Mouse (Mus musculus): ENCODE measurements around the gene Prpf38b. TPM values are rescaled to one million over a fixed set of nuclear protein-coding genes. Genes with fewer than 3 reads are reported as not detected.
A peak's percentile ranks its signal among the peaks of the same experiment; 100 is the strongest.

The Prpf38b gene
- total RNA-seq, 2 experiments from 2014 or later, result 39.6 to 43.8 TPM

- DNase-seq (ENCODE audit: low spot score in 2 of 2), result no peak
- intact Hi-C loops (cut with DNase I), result loop anchor here (5.0 to 10.0 kb wide), 6 partner anchors 52 to 584 kb away; partner anchors contain the start of genes Gpsm2 and Stxbp3
These were observed 1.0 kb downstream of the Prpf38b start for GRCm38 (mm10) chr3:108910303-108911080.

DNA sequence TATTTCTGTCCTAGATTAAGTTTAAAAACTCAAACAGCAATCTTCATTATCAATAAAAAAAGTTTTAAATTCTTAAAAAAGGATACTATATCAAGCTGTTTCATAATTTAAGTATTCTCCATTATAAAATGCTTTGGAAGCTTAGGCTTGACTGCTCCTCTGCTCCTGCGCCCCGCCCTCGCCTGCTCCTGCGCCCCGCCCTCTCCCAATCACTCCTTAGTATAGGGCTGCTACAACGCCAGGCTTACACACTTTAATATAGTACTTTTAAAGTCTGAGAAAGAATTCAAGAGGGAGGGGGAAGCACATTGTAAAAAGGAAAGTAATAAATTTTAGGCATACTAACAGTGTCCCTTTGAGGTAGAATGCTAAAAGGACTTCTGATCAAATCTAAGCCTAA is 8.6 kb downstream of the Prpf38b start:
- intact Hi-C loops (cut with DNase I), result loop anchor here (10.0 kb wide), 1 partner anchor 228 kb away; no protein-coding TSS in a partner anchor
- DNase-seq (ENCODE audit: low spot score in 2 of 2), result no peak

DNA sequence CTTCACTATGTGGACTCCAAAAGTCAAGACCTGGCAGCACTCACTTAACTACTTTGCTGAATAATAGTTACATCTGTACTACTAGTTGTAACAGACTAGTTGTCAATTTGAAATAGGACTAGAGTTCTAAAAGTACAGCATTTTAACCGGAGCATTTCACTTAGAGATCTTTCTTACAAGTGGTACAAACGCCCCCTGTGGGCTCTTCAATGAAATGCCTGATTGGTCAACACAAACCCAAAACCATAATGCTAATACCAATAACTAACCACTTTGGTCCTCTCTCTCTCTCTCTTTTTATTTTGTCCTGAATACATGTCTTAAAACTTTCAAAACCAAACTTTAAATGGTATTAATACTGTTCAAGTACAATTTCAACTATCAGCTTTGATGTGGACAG is 9.5 kb downstream of the Prpf38b start:
- no peak for DNase-seq (ENCODE audit: low spot score in 2 of 2)
- intact Hi-C loops (cut with DNase I), result loop anchor here (10.0 kb wide), 1 partner anchor 227 kb away; no protein-coding TSS in a partner anchor

DNA sequence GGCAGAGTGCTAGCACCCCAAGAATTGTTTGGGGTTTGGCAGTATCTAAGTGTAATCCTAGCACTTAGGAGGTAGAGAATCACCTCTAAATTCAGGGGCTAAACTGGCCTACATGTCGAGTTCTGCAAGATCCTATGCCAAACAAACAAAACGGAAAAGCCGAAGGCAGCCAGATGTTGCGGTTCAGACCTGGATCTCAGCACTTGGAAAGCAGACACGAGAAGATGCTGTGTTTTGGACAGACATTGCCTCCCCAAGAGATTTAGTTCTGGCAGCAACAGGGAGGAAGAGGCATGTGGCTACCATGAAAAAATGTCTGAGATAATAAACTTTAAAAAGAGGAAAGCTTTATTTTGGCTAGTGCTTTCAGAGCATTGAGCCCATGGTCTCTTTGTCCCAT is 10.8 kb downstream of the Prpf38b start:
- intact Hi-C loops (cut with DNase I), result loop anchor here (10.0 kb wide), 1 partner anchor 226 kb away; no protein-coding TSS in a partner anchor
- DNase-seq (ENCODE audit: low spot score in 2 of 2), result no peak

DNA sequence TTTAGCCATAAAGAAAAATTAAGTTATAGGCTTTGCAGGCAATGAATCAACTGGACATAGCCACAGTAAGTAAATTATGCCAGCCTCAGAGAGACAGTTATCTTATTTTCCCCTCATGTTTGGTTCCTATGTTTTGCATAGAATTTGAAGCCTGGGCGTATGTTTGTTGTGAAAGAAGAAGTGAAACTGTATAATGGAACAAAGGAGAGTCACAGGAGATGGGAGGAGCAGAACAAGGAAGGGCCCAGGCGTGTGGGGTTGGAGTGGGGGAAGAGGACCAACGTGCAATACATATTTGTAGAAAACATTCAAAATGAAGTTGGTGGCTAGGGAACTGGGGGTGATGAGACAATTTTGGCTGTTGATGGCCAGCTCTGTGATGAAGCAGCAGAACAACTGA is 11.4 kb downstream of the Prpf38b start:
- intact Hi-C loops (cut with DNase I), result loop anchor here (10.0 kb wide), 1 partner anchor 225 kb away; no protein-coding TSS in a partner anchor
- DNase-seq (ENCODE audit: low spot score in 2 of 2), result no peak

DNA sequence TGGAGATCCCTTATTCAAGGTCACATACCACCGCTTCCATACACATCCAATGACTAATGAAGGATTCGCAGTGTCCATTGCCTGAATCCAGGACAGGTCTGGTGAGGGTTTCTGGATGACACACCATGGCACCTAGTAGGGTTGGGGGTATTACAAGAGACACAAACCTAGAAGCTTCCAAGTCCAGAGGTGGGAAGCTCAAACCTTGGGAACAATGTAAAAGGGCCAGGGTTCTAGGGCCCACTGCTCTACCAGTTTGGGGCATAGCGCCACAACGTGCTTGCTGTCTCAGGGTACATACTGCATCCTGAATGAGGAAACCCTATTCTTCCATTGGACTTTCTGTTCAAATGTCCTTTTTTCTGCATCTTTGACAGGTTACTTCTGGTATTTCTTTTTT is 12.9 kb downstream of the Prpf38b start:
- intact Hi-C loops (cut with DNase I), result no loop called here
- no peak for DNase-seq (ENCODE audit: low spot score in 2 of 2)

- no peak for DNase-seq (ENCODE audit: low spot score in 2 of 2)
- intact Hi-C loops (cut with DNase I), result no loop called here
These were observed 18.6 kb downstream of the Prpf38b start for GRCm38 (mm10) chr3:108892914-108893313.

- no peak for DNase-seq (ENCODE audit: low spot score in 2 of 2)
- intact Hi-C loops (cut with DNase I), result no loop called here
These were observed 19.4 kb downstream of the Prpf38b start for GRCm38 (mm10) chr3:108892080-108892479.

GRCm38 (mm10) chr3:108889908-108890307 is 21.6 kb downstream of the Prpf38b start, which contains the start of gene Fndc7:
Gene Fndc7 (minus strand): TSS chr3:108890008.
- no peak for DNase-seq (ENCODE audit: low spot score in 2 of 2)
- intact Hi-C loops (cut with DNase I), result no loop called here

GRCm38 (mm10) chr3:108887618-108887975 is 23.9 kb downstream of the Prpf38b start:
- intact Hi-C loops (cut with DNase I), result no loop called here
- no peak for DNase-seq (ENCODE audit: low spot score in 2 of 2)

DNA sequence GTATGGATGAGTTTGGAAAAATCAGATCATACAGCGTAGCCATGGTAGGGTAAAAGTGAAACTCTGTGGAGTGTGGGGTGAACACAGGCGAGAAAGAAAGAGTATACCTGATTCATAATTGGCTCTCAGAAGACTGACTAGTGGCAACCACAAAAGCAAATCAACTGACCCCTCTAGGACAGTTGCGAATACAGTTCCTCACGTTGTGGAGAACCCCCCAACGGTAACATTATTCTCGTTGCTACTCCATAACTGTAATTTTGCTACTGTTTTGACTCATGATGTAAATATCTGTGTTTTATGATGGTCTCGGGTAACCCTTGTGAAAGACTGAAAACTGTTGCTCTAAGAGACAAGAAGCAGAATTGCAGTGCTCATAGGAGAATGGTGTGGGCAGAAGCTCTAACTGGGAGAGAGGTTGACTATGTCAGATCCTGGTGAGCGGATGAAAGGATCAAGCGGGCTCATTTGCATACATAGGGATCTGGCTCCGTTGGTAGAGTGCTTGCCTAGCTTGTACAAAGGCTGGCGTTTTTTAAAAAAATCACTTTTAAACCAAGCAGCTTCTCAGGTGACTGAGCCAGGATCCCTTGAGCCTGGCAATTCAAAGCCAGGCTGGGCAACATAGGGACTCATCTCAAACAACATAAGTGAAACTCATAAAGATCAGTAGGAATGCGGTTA is 24.5 kb downstream of the Prpf38b start:
- intact Hi-C loops (cut with DNase I), result no loop called here
- DNase-seq (ENCODE audit: low spot score in 2 of 2), result no peak

- intact Hi-C loops (cut with DNase I), result no loop called here
- DNase-seq (ENCODE audit: low spot score in 2 of 2), result no peak
These were observed 25.6 kb downstream of the Prpf38b start for GRCm38 (mm10) chr3:108885686-108886530.

DNA sequence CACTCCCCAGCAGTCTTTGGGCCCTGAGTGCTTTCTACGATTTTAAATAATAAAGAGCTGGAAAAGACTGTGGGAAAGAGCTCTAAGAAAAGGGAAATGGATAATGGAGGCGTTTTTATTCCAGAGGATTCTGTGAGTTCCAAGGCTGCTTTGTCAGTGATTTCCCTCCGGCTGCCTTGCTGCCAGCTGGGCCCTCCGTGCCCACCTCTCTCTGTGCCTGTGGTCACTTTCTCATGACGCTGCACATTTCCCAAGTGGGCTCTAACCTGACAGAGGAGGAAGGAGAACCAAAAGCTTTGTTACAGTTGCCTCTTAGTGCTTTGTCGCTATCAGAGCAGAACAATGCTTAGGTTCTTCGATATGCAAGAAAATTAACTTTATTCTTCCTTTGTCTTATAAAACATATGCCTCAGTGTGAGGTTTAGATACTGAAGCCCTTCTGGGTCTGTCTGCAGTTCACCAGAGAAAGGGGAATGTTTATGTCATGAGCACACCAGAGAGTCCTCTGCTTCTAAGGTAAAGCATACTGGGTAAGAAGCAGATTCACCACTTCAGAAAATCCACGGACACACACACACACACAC is 26.7 kb downstream of the Prpf38b start:
- intact Hi-C loops (cut with DNase I), result no loop called here
- no peak for DNase-seq (ENCODE audit: low spot score in 2 of 2)

DNA sequence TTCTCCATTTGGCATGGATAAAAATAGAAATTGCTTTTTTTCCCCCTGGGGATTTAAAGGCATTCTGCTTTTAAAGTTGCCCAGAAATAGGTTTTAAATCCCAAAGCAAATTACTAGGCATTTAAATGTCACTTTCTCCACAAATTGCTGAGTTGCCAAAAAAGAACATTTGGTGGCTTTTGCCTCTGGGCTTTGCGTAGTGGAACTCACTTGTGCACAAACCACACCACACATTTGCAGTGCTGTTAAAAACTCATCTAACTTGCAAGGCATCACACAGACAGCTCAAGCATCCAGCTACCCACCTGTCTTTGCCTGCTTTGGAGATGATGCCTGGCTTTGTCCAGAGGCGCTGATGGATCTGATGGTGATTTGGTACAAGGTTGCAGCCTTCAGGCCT is 28.5 kb downstream of the Prpf38b start:
- peak in 1 of 2 experiments; percentile 47 for DNase-seq (ENCODE audit: low spot score in 2 of 2)
- intact Hi-C loops (cut with DNase I), result no loop called here

GRCm38 (mm10) chr3:108881873-108882272 is 29.7 kb downstream of the Prpf38b start:
- intact Hi-C loops (cut with DNase I), result loop anchor here (2.0 kb wide), 1 partner anchor 25 kb away; no protein-coding TSS in a partner anchor
- peak in 1 of 2 experiments; percentile 51 for DNase-seq (ENCODE audit: low spot score in 2 of 2)

GRCm38 (mm10) chr3:108880544-108881507 is 30.7 kb downstream of the Prpf38b start:
- intact Hi-C loops (cut with DNase I), result loop anchor here (2.0 kb wide), 1 partner anchor 24 kb away; no protein-coding TSS in a partner anchor
- DNase-seq (ENCODE audit: low spot score in 2 of 2), result peak; percentile 32 to 60

GRCm38 (mm10) chr3:108879836-108880435 is 31.6 kb downstream of the Prpf38b start:
- DNase-seq (ENCODE audit: low spot score in 2 of 2), result no peak
- intact Hi-C loops (cut with DNase I), result loop anchor here (2.0 kb wide), 1 partner anchor 23 kb away; no protein-coding TSS in a partner anchor

DNA sequence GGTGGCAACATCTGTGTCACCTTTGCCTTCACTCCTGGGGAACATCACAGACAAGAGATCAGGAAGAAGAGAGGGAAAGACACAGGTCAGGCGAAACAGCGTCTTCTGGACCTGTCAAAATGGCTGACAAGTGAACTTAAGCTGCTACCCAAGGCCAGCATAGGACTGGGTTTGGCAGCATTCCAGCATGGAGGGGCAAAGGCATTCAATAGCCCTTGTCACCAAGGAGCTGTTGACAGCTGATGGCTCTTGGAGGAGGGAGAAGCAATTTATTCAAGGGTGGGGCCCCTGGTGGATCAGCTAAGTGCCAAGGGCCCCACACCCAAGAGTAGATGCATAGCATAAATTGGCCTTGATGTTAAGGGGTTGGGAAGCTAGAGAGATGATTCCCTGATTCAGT is 32.4 kb downstream of the Prpf38b start:
- no peak for DNase-seq (ENCODE audit: low spot score in 2 of 2)
- intact Hi-C loops (cut with DNase I), result no loop called here

All from left cerebral cortex, postnatal 25 days (tissue).